Mouse (Mus musculus) testis, adult 2 months (tissue): ENCODE data around the gene Fam171a2. TPM values are rescaled to one million over a fixed set of nuclear protein-coding genes. Genes with fewer than 3 reads are reported as not detected.
A peak's percentile ranks its signal among the peaks of the same experiment; 100 is the strongest.
"Not testable (repeated sequence)": the region's sequence is repeated elsewhere in the genome, so short reads cannot be mapped to it uniquely, and the experiment has no call there.

Experiments
- H3K27ac ChIP-seq: fragments of 200-500 bp; 2 replicates; pipeline ENCODE4 v1.5.1; 2012; ENCODE audit warnings: low read depth, low read length; ENCODE audit not compliant: control insufficient read depth, insufficient read depth
- H3K27me3 ChIP-seq: fragments of 200-500 bp; 2 replicates; pipeline ENCODE4 v1.6.1; 2012; ENCODE audit warnings: mild to moderate bottlenecking, low read length, moderate library complexity; ENCODE audit not compliant: control insufficient read depth, insufficient read depth
- H3K36me3 ChIP-seq: fragments of 200-500 bp; 2 replicates; pipeline ENCODE4 v1.6.1; 2012; ENCODE audit warnings: mild to moderate bottlenecking, low read length; ENCODE audit not compliant: control insufficient read depth, insufficient read depth
- H3K4me1 ChIP-seq: fragments of 200-500 bp; 2 replicates; pipeline ENCODE4 v1.6.1; 2012; ENCODE audit warnings: low read length; ENCODE audit not compliant: control insufficient read depth, insufficient read depth
- H3K4me3 ChIP-seq: fragments of 200-500 bp; 2 replicates; pipeline ENCODE4 v1.5.1; 2012; ENCODE audit warnings: low read depth, mild to moderate bottlenecking, low read length, moderate library complexity, mixed read lengths; ENCODE audit not compliant: control insufficient read depth
- CTCF ChIP-seq: fragments of 200-500 bp; IDR thresholded peaks from 2 replicates; pipeline ENCODE4 v1.5.1; 2012; ENCODE audit warnings: low read depth, mild to moderate bottlenecking, inconsistent platforms, low read length, moderate library complexity; ENCODE audit not compliant: control insufficient read depth, insufficient read depth, insufficient replicate concordance
- POLR2A ChIP-seq: fragments of 200-500 bp; IDR thresholded peaks from 2 replicates; pipeline ENCODE4 v1.6.1; 2012; ENCODE audit warnings: low read depth, mild to moderate bottlenecking, inconsistent platforms, low read length, moderate library complexity; ENCODE audit not compliant: control insufficient read depth
- polyA plus RNA-seq: library from polyadenylated mRNA; depleted of rRNA; stranded (reverse); fragments of >200 nt; gene quantifications from 2 replicates; pipeline ENCODE4 v1.2.3, GENCODE M21; 2012

Gene Fam171a2
- polyA plus RNA-seq, 1 experiment = 0.88 TPM

DNA sequence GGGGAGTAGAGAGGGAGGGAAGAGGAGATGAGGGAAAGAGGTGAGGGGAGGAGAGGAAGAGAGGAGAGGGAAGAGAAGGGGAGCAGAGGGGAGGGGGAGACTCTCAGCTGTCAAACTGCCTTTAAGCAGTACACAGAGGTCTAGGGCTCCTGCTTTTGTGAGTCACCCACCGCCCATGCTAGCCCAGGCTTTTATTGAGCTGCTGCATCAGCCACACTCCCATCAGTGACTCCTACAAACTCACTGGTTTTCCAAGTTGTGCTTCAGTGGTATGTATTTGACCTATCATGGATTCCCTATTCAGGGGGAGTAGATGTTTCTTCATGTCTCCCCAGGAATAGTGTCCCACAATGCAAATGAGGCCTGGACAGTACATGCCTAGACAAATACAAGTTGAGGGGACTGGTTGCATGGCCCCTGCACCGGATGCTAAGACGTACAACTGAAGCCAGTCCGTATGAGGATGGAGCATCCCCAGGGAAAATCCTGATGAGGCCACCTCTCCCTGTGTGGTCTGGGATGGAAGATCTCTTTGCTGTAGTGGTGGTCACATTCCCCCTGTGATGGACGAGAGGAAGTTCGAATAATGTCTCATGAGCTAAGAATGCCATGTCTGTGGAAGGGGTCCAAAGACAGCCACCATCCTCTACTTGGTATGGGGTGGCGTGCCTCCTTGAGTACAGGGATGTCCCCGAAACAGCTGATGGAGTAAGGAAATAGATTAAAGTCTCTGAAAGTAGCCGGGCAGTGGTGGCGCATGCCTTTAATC, 32.3 kb downstream of the Fam171a2 start:
- Histone ChIP-seq H3K27ac (no peak overlapping the region), H3K36me3 (no peaks in the 10 kb centered on the region), H3K4me3 (no peak overlapping the region), H3K4me1 (0 out of 2 replicates have a peak, but pooled peaks cover 2% of the 10 kb centered on the region), H3K27me3 (no peaks in the 10 kb centered on the region)
- no peak for TF ChIP-seq POLR2A

GRCm38 (mm10) chr11:102413059-102413458, 34.4 kb downstream of the Fam171a2 start:
- Histone ChIP-seq H3K4me3 (no peak overlapping the region), H3K27ac (no peak overlapping the region), H3K4me1 (peaks cover 8% of the 10 kb centered on the region), H3K36me3 (no peaks in the 10 kb centered on the region), H3K27me3 (no peaks in the 10 kb centered on the region)
- TF ChIP-seq POLR2A = no peak
- no peak for TF ChIP-seq CTCF

DNA sequence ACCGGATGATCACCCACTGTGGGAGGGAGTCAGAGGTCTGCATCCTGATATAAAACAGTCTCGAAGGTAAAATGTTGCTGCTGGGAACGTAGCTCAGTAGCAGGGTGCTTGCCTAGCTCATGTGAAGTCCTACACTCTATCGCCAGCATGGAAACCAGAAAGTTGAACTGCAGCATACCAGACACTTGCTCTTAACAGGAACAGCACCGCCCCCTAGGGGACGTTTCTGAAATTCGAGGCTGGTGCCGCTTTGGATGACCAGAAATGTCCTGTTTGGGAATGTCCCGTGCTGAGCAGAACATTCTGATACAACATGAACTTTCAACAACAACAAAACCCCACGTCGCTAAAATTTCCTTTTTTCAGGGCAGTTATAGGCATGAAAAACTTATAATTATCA, 35.8 kb downstream of the Fam171a2 start:
- TF ChIP-seq POLR2A = no peak
- peak; percentile 79; the same call in 1 of the 2 replicates for TF ChIP-seq CTCF
- no peaks in the 10 kb centered on the region for H3K36me3 ChIP-seq
- no peaks in the 10 kb centered on the region for H3K27me3 ChIP-seq
- H3K27ac ChIP-seq = peak overlapping the region; percentile 63
- H3K4me3 ChIP-seq = no peak overlapping the region
- peaks cover 8% of the 10 kb centered on the region for H3K4me1 ChIP-seq

- Histone ChIP-seq H3K27me3 (no peaks in the 10 kb centered on the region), H3K4me3 (no peak overlapping the region)
- TF ChIP-seq CTCF (no peak), POLR2A (no peak)
These were observed 36.4 kb downstream of the Fam171a2 start for GRCm38 (mm10) chr11:102411061-102411460.

GRCm38 (mm10) chr11:102410345-102410744, 37.1 kb downstream of the Fam171a2 start:
- not testable (repeated sequence) for H3K36me3 ChIP-seq, H3K27ac ChIP-seq, H3K27me3 ChIP-seq, H3K4me3 ChIP-seq
- H3K4me1 ChIP-seq = peaks cover 19% of the 10 kb centered on the region

More at GRCm38 (mm10) chr11:102411061-102411460, 36.4 kb downstream of the Fam171a2 start:
- Histone ChIP-seq H3K4me1 (peaks cover 13% of the 10 kb centered on the region), H3K27ac (no peak overlapping the region; the same call in 1 of the 2 replicates), H3K36me3 (no peaks in the 10 kb centered on the region)

GRCm38 (mm10) chr11:102409795-102410330, 37.6 kb downstream of the Fam171a2 start:
- Histone ChIP-seq H3K36me3 (no peaks in the 10 kb centered on the region; the same call in 1 of the 2 replicates), H3K27ac (no peak overlapping the region), H3K27me3 (no peaks in the 10 kb centered on the region), H3K4me3 (peak overlapping the region; percentile 99; the same call in 1 of the 2 replicates), H3K4me1 (peaks cover 19% of the 10 kb centered on the region)
- TF ChIP-seq CTCF (no peak), POLR2A (no peak)

DNA sequence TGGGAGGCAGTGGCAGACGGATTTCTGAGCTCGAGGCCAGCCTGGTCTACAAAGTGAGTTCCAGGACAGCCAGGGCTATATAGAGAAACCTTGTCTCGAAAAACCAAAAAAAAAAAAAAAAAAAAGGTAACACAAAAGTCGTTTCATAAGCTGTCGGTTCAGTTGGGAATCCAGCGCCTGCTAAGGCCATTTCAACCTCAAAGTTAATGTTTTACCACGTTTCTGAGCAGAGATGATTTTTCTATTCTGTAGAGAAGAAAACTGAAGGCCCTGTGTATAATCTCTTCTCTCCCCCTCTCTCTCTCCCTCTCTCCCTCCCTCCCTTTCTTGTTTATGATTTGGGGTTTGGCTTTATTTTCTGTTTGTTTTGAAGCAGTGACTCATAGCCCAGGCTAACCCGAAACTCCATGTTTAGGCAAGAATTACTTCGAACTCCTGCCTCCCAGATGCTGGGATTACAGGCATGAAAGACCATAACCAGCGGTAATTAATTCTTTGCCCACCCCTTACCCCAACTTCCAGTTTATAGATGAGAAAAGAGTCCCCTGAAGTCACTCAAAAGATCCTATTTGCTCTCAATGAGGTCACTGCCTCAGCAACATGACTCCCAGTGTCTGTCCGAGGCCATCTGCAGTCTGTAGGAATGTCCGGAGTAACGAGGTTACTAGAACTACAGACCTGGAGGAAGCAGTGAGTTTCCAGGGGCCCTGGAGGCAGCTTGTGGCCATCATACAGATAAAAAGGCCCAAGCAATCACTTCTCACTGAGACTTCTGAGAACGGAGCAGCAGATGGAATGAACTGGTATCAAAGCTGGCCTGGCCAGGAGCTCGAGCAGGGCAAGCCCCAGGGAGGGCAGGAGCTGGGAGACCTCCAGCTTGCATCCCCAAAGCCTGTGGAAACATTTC, 38.3 kb downstream of the Fam171a2 start:
- peak overlapping the region; percentile 99 for H3K4me3 ChIP-seq
- H3K36me3 ChIP-seq = no peaks in the 10 kb centered on the region; the same call in 1 of the 2 replicates
- no peaks in the 10 kb centered on the region for H3K27me3 ChIP-seq
- peaks cover 19% of the 10 kb centered on the region for H3K4me1 ChIP-seq
- H3K27ac ChIP-seq = peak overlapping the region; percentile 97
- no peak for TF ChIP-seq POLR2A
- no peak for TF ChIP-seq CTCF
